In the genomic region with DNA sequence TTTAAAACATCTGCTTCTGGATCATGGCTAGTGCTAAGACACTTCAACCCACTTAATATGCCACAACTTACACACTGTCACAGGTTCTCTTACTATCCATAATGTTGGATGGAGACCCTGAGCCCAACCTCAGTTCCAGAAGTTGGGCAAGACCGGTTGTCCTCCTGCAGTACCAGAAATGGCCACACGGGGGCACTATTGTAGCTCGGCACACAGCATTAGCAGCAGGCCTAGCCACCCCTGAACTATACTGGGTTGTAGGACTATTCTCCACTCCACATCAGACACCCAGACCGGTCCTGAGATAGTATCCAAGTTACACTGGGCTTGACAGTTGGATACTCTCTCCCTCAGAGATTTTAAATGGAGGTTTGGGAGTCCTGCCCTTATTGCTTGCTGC, we compare ENCODE assay signal across 8 mouse cellular contexts. TPM values are rescaled to one million over a fixed set of nuclear protein-coding genes. Genes with fewer than 3 reads are reported as not detected.
DNase-seq lines count a peak whose midpoint lies in the region; ATAC-seq lines count a peak whose summit lies in the region.

No protein-coding gene starts in this region.

- peak; percentile 84 for ATAC-seq in embryonic facial prominence, embryonic 14.5 days (ENCODE audit: low read depth)
- peak; percentile 49 for ATAC-seq in limb, embryonic 13.5 days (ENCODE audit: low FRiP score, low read depth)
- ATAC-seq in midbrain, embryonic 16.5 days: peak; percentile 70

- no peaks in the 10 kb centered on the region for H3K9me3 ChIP-seq in embryonic facial prominence, embryonic 14.5 days (ENCODE audit: control insufficient read depth, low read length)
- no peaks in the 10 kb centered on the region for H3K9me3 ChIP-seq in limb, embryonic 13.5 days
- H3K9me3 ChIP-seq in midbrain, embryonic 16.5 days (replicated peaks; ENCODE audit: control insufficient read depth, low read length, poor library complexity, severe bottlenecking): no peaks in the 10 kb centered on the region

- DNase-seq in 416B (ENCODE audit: low read depth): peak; percentile 66
- DNase-seq in adrenal gland, postnatal 4 days (ENCODE audit: low spot score in 2 of 2): peak; percentile 54 to 58
- DNase-seq in embryonic facial prominence, embryonic 14.5 days (ENCODE audit: low spot score): peak; percentile 89
- DNase-seq in heart, adult 8-10 months (ENCODE audit: low spot score): peak; percentile 76
- DNase-seq in kidney, adult 9 months: peak; percentile 75
- DNase-seq in spleen, postnatal 10 days (ENCODE audit: low spot score in 2 of 2): peak; percentile 64 to 82

- no peak overlapping the region for H3K4me2 ChIP-seq in embryonic facial prominence, embryonic 14.5 days (ENCODE audit: low read depth, low read length)
- H3K4me2 ChIP-seq in limb, embryonic 13.5 days (replicated peaks): no peak overlapping the region
- H3K4me2 ChIP-seq in midbrain, embryonic 16.5 days (ENCODE audit: low read length): no peak overlapping the region

- H3K36me3 ChIP-seq in embryonic facial prominence, embryonic 14.5 days (ENCODE audit: control insufficient read depth, insufficient read depth, low read length): no peaks in the 10 kb centered on the region
- no peaks in the 10 kb centered on the region for H3K36me3 ChIP-seq in limb, embryonic 13.5 days
- H3K36me3 ChIP-seq in midbrain, embryonic 16.5 days (ENCODE audit: control insufficient read depth, insufficient read depth, low read length): no peaks in the 10 kb centered on the region

- H3K27ac ChIP-seq in embryonic facial prominence, embryonic 14.5 days (replicated peaks; ENCODE audit: low read depth, low read length): no peak overlapping the region
- no peak overlapping the region for H3K27ac ChIP-seq in limb, embryonic 13.5 days
- H3K27ac ChIP-seq in midbrain, embryonic 16.5 days (ENCODE audit: low read length): no peak overlapping the region

- H3K4me1 ChIP-seq in embryonic facial prominence, embryonic 14.5 days (ENCODE audit: control insufficient read depth, insufficient read depth, low read length): peaks cover 16% of the 10 kb centered on the region
- H3K4me1 ChIP-seq in limb, embryonic 13.5 days: peaks cover 44% of the 10 kb centered on the region
- peaks cover 15% of the 10 kb centered on the region for H3K4me1 ChIP-seq in midbrain, embryonic 16.5 days (ENCODE audit: control insufficient read depth, insufficient read depth, low read length)

- no peaks in the 10 kb centered on the region for H3K27me3 ChIP-seq in embryonic facial prominence, embryonic 14.5 days (replicated peaks; ENCODE audit: control insufficient read depth, insufficient read depth, low read length)
- H3K27me3 ChIP-seq in limb, embryonic 13.5 days: peaks cover 3% of the 10 kb centered on the region; the same call in 1 of the 2 replicates
- no peaks in the 10 kb centered on the region for H3K27me3 ChIP-seq in midbrain, embryonic 16.5 days (ENCODE audit: control insufficient read depth, insufficient read depth, low read depth, low read length)

- H3K9ac ChIP-seq in embryonic facial prominence, embryonic 14.5 days (ENCODE audit: low read depth, low read length): no peak overlapping the region
- H3K9ac ChIP-seq in limb, embryonic 13.5 days: no peak overlapping the region
- H3K9ac ChIP-seq in midbrain, embryonic 16.5 days (ENCODE audit: low read depth, low read length): no peak overlapping the region

- H3K4me3 ChIP-seq in embryonic facial prominence, embryonic 14.5 days (ENCODE audit: low read depth, low read length): no peak overlapping the region
- no peak overlapping the region for H3K4me3 ChIP-seq in limb, embryonic 13.5 days
- no peak overlapping the region for H3K4me3 ChIP-seq in midbrain, embryonic 16.5 days (ENCODE audit: low read depth, low read length)

- 2% methylated on average over 4 of the region's 4 CpGs for WGBS in embryonic facial prominence, embryonic 14.5 days
- WGBS in limb, embryonic 13.5 days: 0% methylated on average over 4 of the region's 4 CpGs
- WGBS in midbrain, embryonic 16.5 days: 1% methylated on average over 4 of the region's 4 CpGs

RNA-seq across cellular contexts. Expression of a gene that starts 5.9 kb away (rescaled TPM):
- total RNA-seq in adrenal gland, postnatal 4 days (2021): under 1 TPM; 0.31 TPM
- 0.56 and 3.0 TPM in 2 replicates for polyA plus RNA-seq in embryonic facial prominence, embryonic 14.5 days (2014; fragmentation: Nextera tagmentation; extraction: Ambion mirVana)
- total RNA-seq in heart, adult 8-10 months (2022): under 1 TPM in 3 of 4 experiments, not detected in 1; 0.06 to 0.09 (median 0.06) TPM
- polyA plus RNA-seq in limb, embryonic 13.5 days (2015; fragmentation: Nextera tagmentation; extraction: Ambion mirVana): 0.31 and 0.32 TPM in 2 replicates
- polyA plus RNA-seq in midbrain, embryonic 16.5 days (2015; fragmentation: Nextera tagmentation; extraction: Ambion mirVana): 0.51 and 0.74 TPM in 2 replicates

RNA-seq across cellular contexts. Expression of a gene that starts 13.7 kb away (rescaled TPM):
- under 1 TPM in 1 of 2 experiments, not detected in 1; 0.42 TPM for total RNA-seq in adrenal gland, postnatal 4 days (2021)
- polyA plus RNA-seq in embryonic facial prominence, embryonic 14.5 days (2014; fragmentation: Nextera tagmentation; extraction: Ambion mirVana): 4.2 and 6.2 TPM in 2 replicates
- total RNA-seq in heart, adult 8-10 months (2022): not detected
- polyA plus RNA-seq in limb, embryonic 13.5 days (2015; fragmentation: Nextera tagmentation; extraction: Ambion mirVana): 0.94 and 1.1 TPM in 2 replicates
- 0.11 TPM in 1 of 2 replicates, not detected in the other for polyA plus RNA-seq in midbrain, embryonic 16.5 days (2015; fragmentation: Nextera tagmentation; extraction: Ambion mirVana)

RNA-seq across cellular contexts. Expression of a gene that starts 39.4 kb away (rescaled TPM):
- total RNA-seq in adrenal gland, postnatal 4 days (2021): 10 to 100 TPM in 1 of 2 experiments, under 1 TPM in 1; 0.70 to 18.8 TPM
- polyA plus RNA-seq in embryonic facial prominence, embryonic 14.5 days (2014; fragmentation: Nextera tagmentation; extraction: Ambion mirVana): not detected in 2 replicates
- not detected for total RNA-seq in heart, adult 8-10 months (2022)
- not detected in 2 replicates for polyA plus RNA-seq in limb, embryonic 13.5 days (2015; fragmentation: Nextera tagmentation; extraction: Ambion mirVana)
- not detected in 2 replicates for polyA plus RNA-seq in midbrain, embryonic 16.5 days (2015; fragmentation: Nextera tagmentation; extraction: Ambion mirVana)
